Mouse (Mus musculus): Measurements from ENCODE around the gene Zbtb16. TPM values are rescaled to one million over a fixed set of nuclear protein-coding genes. Genes with fewer than 3 reads are reported as not detected.

Zbtb16 gene
- polyA plus RNA-seq, 1 experiment from 2014 or later, result 7.4 TPM

DNA sequence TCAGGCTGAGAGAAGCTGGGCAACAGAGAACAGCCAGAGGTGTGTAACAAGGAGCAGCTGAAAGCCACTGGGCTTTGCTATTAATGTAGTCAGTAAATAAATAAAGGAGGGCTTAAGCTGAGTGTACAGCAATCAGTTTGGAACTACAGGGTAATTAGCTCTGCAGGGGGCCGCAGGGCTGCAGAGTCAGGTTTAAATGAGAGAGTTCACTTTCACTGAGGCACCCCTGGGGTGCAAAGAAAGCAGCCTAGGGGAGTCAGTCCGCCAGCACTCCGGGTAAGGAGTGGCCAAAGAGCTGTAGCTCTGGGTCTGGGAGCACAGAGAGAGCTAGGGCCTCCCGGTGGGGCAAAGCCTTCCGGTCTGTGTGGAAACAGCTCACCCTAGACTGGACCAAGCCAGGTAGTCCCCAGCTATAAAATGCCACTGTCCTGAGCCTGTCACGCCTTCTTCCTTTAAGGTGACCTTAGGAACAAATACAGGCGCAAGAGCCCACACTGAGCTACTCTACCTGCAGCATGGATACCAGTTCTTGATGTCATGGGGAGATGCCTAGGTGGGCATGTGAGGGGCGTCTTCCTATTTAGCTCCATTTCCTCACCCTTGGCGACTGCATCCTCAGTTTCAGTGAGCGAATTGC is 188.3 kb downstream of the Zbtb16 start:
- Histone ChIP-seq H3K4me3 (no peak overlapping the region), H3K27me3 (peaks cover 24% of the 10 kb centered on the region), H3K4me1 (replicated peaks) (peaks cover 41% of the 10 kb centered on the region), H3K9ac (peak overlapping the region; percentile 41), H3K27ac (replicated peaks) (peak overlapping the region; percentile 52; the same call in 1 of the 2 replicates), H3K4me2 (no peak overlapping the region), H3K36me3 (0 out of 2 replicates have a peak, but pooled peaks cover 4% of the 10 kb centered on the region), H3K9me3 (0 out of 2 replicates have a peak, but pooled peaks cover 8% of the 10 kb centered on the region)
- 17% methylated on average over 10 of the region's 10 CpGs for WGBS
- ATAC-seq (ENCODE audit: low read depth), result no peak

DNA sequence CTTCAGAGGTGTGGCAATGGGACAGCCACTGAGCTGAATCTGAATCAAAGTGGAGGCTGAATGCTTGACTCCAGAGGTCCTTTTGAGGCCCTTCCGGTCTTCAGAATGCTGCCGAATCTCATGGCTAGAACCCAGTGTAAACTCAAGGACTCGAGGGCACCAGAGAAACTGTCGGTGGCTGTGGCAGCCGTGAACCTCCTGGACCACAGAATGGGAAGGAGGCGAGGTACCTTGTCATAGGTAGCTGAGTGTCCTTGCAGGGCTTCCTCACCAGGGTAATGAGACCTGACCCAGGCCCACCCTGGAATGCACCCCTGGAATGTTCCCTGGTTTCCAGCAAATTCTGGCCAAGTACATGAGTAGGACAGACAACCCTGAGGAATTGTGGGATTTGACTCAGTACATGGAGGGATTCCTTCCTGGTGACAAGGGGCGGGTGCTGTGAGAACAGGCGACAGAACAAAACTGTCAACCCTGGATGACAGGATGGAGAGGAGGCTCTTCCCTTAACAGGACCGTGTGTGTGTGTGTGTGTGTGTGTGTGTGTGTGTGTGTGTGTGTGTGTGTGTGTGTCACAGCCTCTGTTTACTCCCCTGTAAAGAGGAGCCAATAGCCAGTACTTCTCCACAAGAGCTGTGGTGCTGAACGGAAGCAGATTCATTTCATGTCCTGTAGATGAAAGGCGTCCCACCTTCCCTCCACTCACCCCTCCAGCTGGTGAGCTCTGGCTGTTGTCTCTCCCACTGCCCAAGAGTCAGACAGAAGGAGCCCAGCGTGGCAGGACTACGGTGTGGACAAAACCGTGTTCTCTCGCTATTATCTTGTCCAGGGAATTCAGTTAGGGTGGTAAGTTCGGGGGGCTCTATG is 189.0 kb downstream of the Zbtb16 start:
- ATAC-seq (ENCODE audit: low read depth), result no peak
- H3K27me3 ChIP-seq, result peaks cover 24% of the 10 kb centered on the region
- no peak overlapping the region for H3K4me2 ChIP-seq
- H3K4me3 ChIP-seq, result no peak overlapping the region
- 0 out of 2 replicates have a peak, but pooled peaks cover 4% of the 10 kb centered on the region for H3K36me3 ChIP-seq
- 0 out of 2 replicates have a peak, but pooled peaks cover 8% of the 10 kb centered on the region for H3K9me3 ChIP-seq
- H3K27ac ChIP-seq (replicated peaks), result peak overlapping the region; percentile 52; the same call in 1 of the 2 replicates
- H3K4me1 ChIP-seq (replicated peaks), result peaks cover 41% of the 10 kb centered on the region
- WGBS, result 42% methylated on average over 16 of the region's 16 CpGs
- H3K9ac ChIP-seq, result peak overlapping the region; percentile 41

DNA sequence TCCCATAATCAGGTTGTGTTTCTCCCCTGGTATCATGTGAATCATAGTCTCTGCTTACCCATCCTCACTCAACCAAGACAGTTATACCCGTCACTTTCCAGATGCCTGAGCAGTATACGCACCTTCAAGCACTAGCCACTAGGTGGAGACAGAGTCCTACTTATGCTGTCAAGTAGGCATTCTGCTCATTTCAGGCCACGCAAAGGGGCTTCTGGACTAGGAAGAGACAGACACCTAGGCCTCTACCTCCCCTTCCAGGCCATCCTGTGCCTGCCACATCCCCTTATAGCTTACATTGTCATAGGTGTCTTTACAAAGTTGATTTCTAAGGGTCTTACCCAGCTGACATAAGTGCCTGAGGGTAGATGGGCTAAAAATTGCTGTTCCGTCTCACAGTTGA is 189.8 kb downstream of the Zbtb16 start:
- peak; percentile 40; the same call in 1 of the 2 replicates for ATAC-seq (ENCODE audit: low read depth)
- Histone ChIP-seq H3K27ac (replicated peaks) (no peak overlapping the region), H3K36me3 (0 out of 2 replicates have a peak, but pooled peaks cover 4% of the 10 kb centered on the region), H3K4me2 (no peak overlapping the region), H3K9ac (no peak overlapping the region), H3K4me3 (no peak overlapping the region), H3K27me3 (peaks cover 24% of the 10 kb centered on the region), H3K4me1 (replicated peaks) (peaks cover 41% of the 10 kb centered on the region), H3K9me3 (0 out of 2 replicates have a peak, but pooled peaks cover 8% of the 10 kb centered on the region)
- 22% methylated on average over 4 of the region's 4 CpGs for WGBS

DNA sequence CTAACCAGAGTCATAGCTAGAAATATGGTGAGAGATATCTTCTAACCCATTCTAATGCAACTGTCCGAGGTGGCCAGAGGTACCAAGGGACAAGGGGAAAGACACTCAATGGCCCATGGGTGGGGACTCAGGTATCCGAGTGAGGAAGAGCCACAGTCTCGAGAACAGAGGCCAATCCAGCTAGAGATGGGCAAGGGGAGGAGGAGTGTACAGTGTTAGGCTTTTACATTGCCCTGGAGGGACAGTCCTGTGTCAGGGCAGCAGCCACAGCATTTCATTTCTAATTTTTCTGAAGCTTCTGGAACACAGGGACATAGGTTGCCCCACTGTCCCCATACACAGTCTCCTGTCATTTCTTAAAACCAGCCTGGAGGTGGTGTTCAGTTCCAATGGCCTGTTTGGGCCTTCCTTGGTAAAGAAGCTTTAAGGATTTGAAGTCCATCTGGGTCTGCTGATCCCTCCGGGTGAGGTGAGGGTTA is 190.3 kb downstream of the Zbtb16 start:
- H3K4me1 ChIP-seq (replicated peaks), result peaks cover 41% of the 10 kb centered on the region
- no peak overlapping the region for H3K4me2 ChIP-seq
- H3K9ac ChIP-seq, result no peak overlapping the region
- H3K9me3 ChIP-seq, result 0 out of 2 replicates have a peak, but pooled peaks cover 8% of the 10 kb centered on the region
- 59% methylated on average over 4 of the region's 4 CpGs for WGBS
- H3K27ac ChIP-seq (replicated peaks), result no peak overlapping the region
- H3K36me3 ChIP-seq, result 0 out of 2 replicates have a peak, but pooled peaks cover 4% of the 10 kb centered on the region
- no peak overlapping the region for H3K4me3 ChIP-seq
- H3K27me3 ChIP-seq, result peaks cover 19% of the 10 kb centered on the region
- ATAC-seq (ENCODE audit: low read depth), result no peak

DNA sequence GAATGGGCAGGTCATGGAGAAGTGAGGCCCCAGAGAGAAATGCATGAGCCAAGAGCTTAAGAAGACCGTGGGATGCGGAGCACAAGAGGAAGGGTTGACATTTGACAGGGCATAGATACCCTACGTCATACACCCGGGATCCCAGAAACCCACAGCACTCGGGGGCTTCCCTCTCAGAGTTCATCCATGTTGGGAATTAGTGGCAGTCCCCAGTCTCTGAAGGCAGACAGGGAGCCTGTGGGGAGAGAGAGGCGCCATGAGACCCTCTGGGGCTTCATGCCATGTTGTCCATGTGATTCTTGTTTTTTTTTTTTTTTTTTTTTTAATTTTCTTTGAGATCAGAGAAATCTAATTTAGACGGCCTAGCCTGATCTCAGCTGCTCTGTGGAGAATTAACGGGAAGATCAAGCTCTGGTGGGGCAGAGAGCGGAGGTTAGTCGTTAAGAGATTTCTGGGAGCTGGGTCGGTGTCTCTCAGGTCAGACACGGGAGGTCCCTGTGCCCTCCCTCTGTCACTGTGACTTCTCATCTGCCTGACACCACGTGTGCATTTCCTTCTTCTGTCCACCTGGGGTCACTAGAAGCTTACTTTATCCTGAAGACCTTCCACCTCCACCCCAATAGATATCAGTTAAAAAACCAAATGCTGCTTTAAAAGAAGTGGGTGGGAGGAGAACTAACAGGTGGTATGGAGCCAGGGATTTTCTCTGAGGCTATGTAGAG is 190.9 kb downstream of the Zbtb16 start:
- H3K4me3 ChIP-seq, result no peak overlapping the region
- ATAC-seq (ENCODE audit: low read depth), result no peak
- 51% methylated on average over 13 of the region's 13 CpGs for WGBS

DNA sequence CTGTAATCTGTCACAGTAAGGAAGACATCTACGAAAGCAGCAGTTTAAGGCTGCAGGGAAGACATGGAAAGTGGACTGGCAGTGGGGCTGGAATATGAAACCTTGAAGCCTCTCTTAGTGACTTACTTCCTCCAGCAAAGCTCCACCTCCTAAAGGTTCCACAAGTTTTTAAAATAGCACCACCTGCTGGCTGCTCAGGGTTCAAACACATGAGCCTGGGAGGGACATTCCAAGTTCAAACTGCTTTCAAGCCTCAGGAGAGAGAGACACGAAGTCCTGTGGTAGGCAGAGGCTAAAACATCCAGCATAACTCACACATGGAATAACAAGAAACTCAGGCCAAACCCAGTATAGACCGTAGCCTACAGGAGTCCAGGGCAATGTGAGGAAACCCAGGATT is 191.6 kb downstream of the Zbtb16 start:
- H3K36me3 ChIP-seq, result 0 out of 2 replicates have a peak, but pooled peaks cover 4% of the 10 kb centered on the region
- peaks cover 31% of the 10 kb centered on the region for H3K4me1 ChIP-seq (replicated peaks)
- H3K4me2 ChIP-seq, result no peak overlapping the region
- H3K27ac ChIP-seq (replicated peaks), result no peak overlapping the region
- H3K9ac ChIP-seq, result no peak overlapping the region
- 0 out of 2 replicates have a peak, but pooled peaks cover 8% of the 10 kb centered on the region for H3K9me3 ChIP-seq
- 77% methylated on average over 3 of the region's 3 CpGs for WGBS
- no peak overlapping the region for H3K4me3 ChIP-seq
- peaks cover 13% of the 10 kb centered on the region for H3K27me3 ChIP-seq
- ATAC-seq (ENCODE audit: low read depth), result no peak

More for the DNA sequence above, 190.9 kb downstream of the Zbtb16 start:
- Histone ChIP-seq H3K9ac (no peak overlapping the region), H3K27ac (replicated peaks) (no peak overlapping the region), H3K4me2 (no peak overlapping the region), H3K9me3 (0 out of 2 replicates have a peak, but pooled peaks cover 8% of the 10 kb centered on the region), H3K27me3 (peaks cover 13% of the 10 kb centered on the region), H3K4me1 (replicated peaks) (peaks cover 38% of the 10 kb centered on the region), H3K36me3 (0 out of 2 replicates have a peak, but pooled peaks cover 4% of the 10 kb centered on the region)

DNA sequence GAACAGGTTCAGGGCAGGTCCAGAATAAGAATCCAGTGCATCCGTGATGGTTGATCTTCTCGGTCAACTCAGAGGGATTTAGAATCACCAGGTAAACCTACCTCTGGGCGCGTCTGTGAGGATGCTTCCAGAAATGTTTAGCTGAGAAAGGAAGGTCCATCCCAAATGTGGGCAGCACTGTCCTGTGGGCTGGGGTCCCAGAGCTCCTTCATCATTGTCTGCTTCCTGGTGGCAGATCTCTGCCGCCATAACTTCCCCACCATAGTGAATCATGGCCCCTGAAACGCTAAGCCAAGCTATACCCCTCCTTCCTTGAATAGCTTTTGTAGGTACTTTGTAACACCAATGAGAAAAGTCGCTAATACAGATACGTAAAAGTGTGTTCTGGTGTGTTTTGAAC is 194.4 kb downstream of the Zbtb16 start:
- H3K9ac ChIP-seq, result no peak overlapping the region
- 0 out of 2 replicates have a peak, but pooled peaks cover 4% of the 10 kb centered on the region for H3K36me3 ChIP-seq
- no peaks in the 10 kb centered on the region for H3K27me3 ChIP-seq
- no peak overlapping the region for H3K4me2 ChIP-seq
- 0 out of 2 replicates have a peak, but pooled peaks cover 3% of the 10 kb centered on the region for H3K4me1 ChIP-seq (replicated peaks)
- no peak overlapping the region for H3K4me3 ChIP-seq
- no peak overlapping the region for H3K27ac ChIP-seq (replicated peaks)
- 0 out of 2 replicates have a peak, but pooled peaks cover 8% of the 10 kb centered on the region for H3K9me3 ChIP-seq
- 91% methylated on average over 8 of the region's 8 CpGs for WGBS
- no peak for ATAC-seq (ENCODE audit: low read depth)

DNA sequence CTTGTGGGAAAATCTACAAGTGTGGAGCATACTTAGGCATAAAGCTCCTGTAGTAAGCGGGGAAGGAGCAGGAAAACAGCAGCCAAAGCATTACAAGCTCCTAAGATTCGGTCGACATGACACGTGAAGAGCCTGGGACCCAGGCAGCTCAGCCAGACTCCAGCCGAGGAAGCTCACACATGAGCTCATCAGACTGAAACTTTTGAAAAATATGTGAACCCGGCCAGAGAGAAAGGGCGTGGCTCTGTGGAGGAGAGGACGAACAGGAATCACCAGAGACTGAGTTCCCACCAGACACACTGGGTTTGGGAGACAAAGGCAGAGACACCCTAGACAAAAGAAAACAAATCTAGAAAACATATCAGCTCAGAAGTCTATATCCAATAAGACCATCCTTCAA is 195.1 kb downstream of the Zbtb16 start:
- H3K9ac ChIP-seq, result no peak overlapping the region
- 0 out of 2 replicates have a peak, but pooled peaks cover under 1% of the 10 kb centered on the region for H3K4me1 ChIP-seq (replicated peaks)
- WGBS, result 87% methylated on average over 8 of the region's 8 CpGs
- no peak for ATAC-seq (ENCODE audit: low read depth)
- no peak overlapping the region for H3K4me3 ChIP-seq
- no peaks in the 10 kb centered on the region for H3K27me3 ChIP-seq
- 0 out of 2 replicates have a peak, but pooled peaks cover 4% of the 10 kb centered on the region for H3K36me3 ChIP-seq
- no peak overlapping the region for H3K4me2 ChIP-seq
- 0 out of 2 replicates have a peak, but pooled peaks cover 8% of the 10 kb centered on the region for H3K9me3 ChIP-seq
- no peak overlapping the region for H3K27ac ChIP-seq (replicated peaks)

DNA sequence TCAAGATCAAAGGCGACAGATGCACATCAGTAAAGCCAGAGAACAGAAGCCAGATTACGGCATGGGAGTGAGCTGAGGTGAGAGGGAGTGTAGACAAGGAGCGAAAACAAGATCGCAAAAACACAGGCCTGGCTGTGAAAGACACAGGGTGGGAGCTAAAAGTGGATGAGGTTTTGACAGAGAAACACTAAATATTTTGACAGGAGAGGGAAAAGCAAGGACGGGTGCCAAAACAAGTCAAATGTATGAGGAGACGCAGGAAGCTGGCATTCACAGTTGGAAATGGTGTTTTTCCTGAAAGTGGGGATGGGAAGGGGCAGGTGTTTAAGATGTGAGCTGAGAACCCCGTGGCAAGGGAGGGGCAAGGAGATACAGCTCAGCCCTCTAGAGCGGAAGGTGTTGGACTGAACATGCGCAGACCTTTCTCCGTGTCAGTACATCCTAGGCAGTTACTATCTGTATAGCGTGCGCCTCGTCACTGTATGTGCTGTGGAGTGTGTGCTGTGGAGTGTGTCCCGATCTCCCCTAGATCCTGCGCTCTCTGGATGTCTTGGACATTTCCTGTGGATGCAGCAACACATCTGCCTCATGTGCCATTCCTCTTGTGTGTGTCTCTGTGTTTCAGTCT is 197.7 kb downstream of the Zbtb16 start:
- Histone ChIP-seq H3K4me1 (replicated peaks) (no peaks in the 10 kb centered on the region), H3K9me3 (no peaks in the 10 kb centered on the region), H3K9ac (no peak overlapping the region), H3K4me2 (no peak overlapping the region), H3K36me3 (no peaks in the 10 kb centered on the region), H3K4me3 (no peak overlapping the region), H3K27ac (replicated peaks) (no peak overlapping the region), H3K27me3 (no peaks in the 10 kb centered on the region)
- ATAC-seq (ENCODE audit: low read depth), result no peak
- WGBS, result 67% methylated on average over 15 of the region's 15 CpGs

DNA sequence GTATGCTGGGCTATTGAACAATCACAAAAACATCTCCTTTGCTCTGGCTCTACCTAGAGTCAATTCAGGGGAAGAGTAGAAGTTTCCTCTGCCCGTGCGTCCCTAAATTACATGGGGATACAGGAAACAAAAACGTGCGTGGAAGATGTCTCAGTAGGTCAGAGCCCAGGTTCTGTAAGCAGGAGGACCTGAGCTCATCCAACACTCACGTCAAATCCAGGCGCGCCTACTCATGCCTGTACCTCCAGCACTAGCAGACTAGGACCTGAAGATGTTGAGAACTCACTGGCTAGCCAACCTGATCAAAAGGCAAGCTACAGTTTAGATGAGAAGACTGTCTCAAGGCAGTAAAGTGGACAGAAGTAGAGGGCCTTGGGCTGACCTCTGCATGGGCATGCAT is 198.9 kb downstream of the Zbtb16 start:
- H3K4me2 ChIP-seq, result no peak overlapping the region
- no peaks in the 10 kb centered on the region for H3K27me3 ChIP-seq
- no peaks in the 10 kb centered on the region for H3K36me3 ChIP-seq
- no peak overlapping the region for H3K4me3 ChIP-seq
- no peaks in the 10 kb centered on the region for H3K9me3 ChIP-seq
- no peak overlapping the region for H3K9ac ChIP-seq
- WGBS, result 89% methylated on average over 7 of the region's 7 CpGs
- no peak overlapping the region for H3K27ac ChIP-seq (replicated peaks)
- H3K4me1 ChIP-seq (replicated peaks), result no peaks in the 10 kb centered on the region
- ATAC-seq (ENCODE audit: low read depth), result no peak
